Mouse (Mus musculus) myocyte (in vitro differentiated cells): ENCODE measurements around the gene Tvp23b.

Source experiments
- E2F4 ChIP-seq: IDR thresholded peaks from one replicate; pipeline ENCODE4 v1.6.1; 2011; ENCODE audit warnings: mild to moderate bottlenecking, control low read depth, moderate library complexity; ENCODE audit not compliant: insufficient read depth
- TCF12 ChIP-seq: IDR thresholded peaks from one replicate; pipeline ENCODE4 v1.6.1; 2011; ENCODE audit warnings: mild to moderate bottlenecking, control low read depth; ENCODE audit not compliant: poor library complexity, insufficient read depth, severe bottlenecking

GRCm38 (mm10) chr11:62913141-62913540 lies 33.9 kb downstream of the Tvp23b start:
- TF ChIP-seq TCF12 (no peak), E2F4 (no peak)
